Mouse (Mus musculus): Measurements from ENCODE around the gene Adam1b. TPM values are rescaled to one million over a fixed set of nuclear protein-coding genes. Genes with fewer than 3 reads are reported as not detected.
A peak's percentile ranks its signal among the peaks of the same experiment; 100 is the strongest.

Gene Adam1b
- polyA plus RNA-seq, 1 experiment from 2014 or later, result 0.10 TPM

- H3K4me1 ChIP-seq (ENCODE audit: control insufficient read depth, insufficient read depth, low read length), result peaks cover 17% of the 10 kb centered on the region
- no peak overlapping the region for H3K4me3 ChIP-seq (replicated peaks; ENCODE audit: low read length)
- H3K27me3 ChIP-seq (ENCODE audit: control insufficient read depth, insufficient read depth, low read length), result no peaks in the 10 kb centered on the region
- H3K36me3 ChIP-seq (ENCODE audit: control insufficient read depth, insufficient read depth, low read length), result 0 out of 2 replicates have a peak, but pooled peaks cover under 1% of the 10 kb centered on the region
- ATAC-seq (ENCODE audit: insufficient read depth, low FRiP score), result no peak
- H3K9ac ChIP-seq (ENCODE audit: low read length), result peak overlapping the region; percentile 98
- no peaks in the 10 kb centered on the region for H3K9me3 ChIP-seq (replicated peaks; ENCODE audit: control insufficient read depth, low read length)
- peak overlapping the region; percentile 74 for H3K4me2 ChIP-seq (ENCODE audit: low read depth, low read length)
- 69% methylated on average over 13 of the region's 13 CpGs for WGBS
- peak overlapping the region; percentile 97 for H3K27ac ChIP-seq (ENCODE audit: low read length)
These were observed 49.3 kb downstream of the Adam1b start for GRCm38 (mm10) chr5:121453743-121454502.

GRCm38 (mm10) chr5:121452906-121453305 is 50.3 kb downstream of the Adam1b start:
- Histone ChIP-seq H3K27ac (ENCODE audit: low read length) (peak overlapping the region; percentile 97), H3K9me3 (replicated peaks; ENCODE audit: control insufficient read depth, low read length) (no peaks in the 10 kb centered on the region), H3K9ac (ENCODE audit: low read length) (peak overlapping the region; percentile 98), H3K36me3 (ENCODE audit: control insufficient read depth, insufficient read depth, low read length) (0 out of 2 replicates have a peak, but pooled peaks cover 7% of the 10 kb centered on the region), H3K4me1 (ENCODE audit: control insufficient read depth, insufficient read depth, low read length) (peaks cover 17% of the 10 kb centered on the region), H3K4me3 (replicated peaks; ENCODE audit: low read length) (peak overlapping the region; percentile 81), H3K27me3 (ENCODE audit: control insufficient read depth, insufficient read depth, low read length) (no peaks in the 10 kb centered on the region), H3K4me2 (ENCODE audit: low read depth, low read length) (peak overlapping the region; percentile 74)
- no peak for ATAC-seq (ENCODE audit: insufficient read depth, low FRiP score)
- WGBS, result 6% methylated on average over 9 of the region's 9 CpGs

GRCm38 (mm10) chr5:121452026-121452869 is 51.0 kb downstream of the Adam1b start, which contains the start of gene Erp29:
Gene Erp29, minus strand, starts transcription at chr5:121452506.
- H3K27ac ChIP-seq (ENCODE audit: low read length), result peak within 1 kb of the TSS; percentile 97
- no peaks in the 10 kb centered on the region for H3K27me3 ChIP-seq (ENCODE audit: control insufficient read depth, insufficient read depth, low read length)
- peak within 1 kb of the TSS; percentile 98 for H3K9ac ChIP-seq (ENCODE audit: low read length)
- H3K36me3 ChIP-seq (ENCODE audit: control insufficient read depth, insufficient read depth, low read length), result 0 out of 2 replicates have a peak, but pooled peaks cover 7% of the 10 kb centered on the region
- ATAC-seq (ENCODE audit: insufficient read depth, low FRiP score), result peak; percentile 95
- H3K9me3 ChIP-seq (replicated peaks; ENCODE audit: control insufficient read depth, low read length), result no peaks in the 10 kb centered on the region
- WGBS, result under 1% methylated on average over 95 of the region's 97 CpGs
- H3K4me2 ChIP-seq (ENCODE audit: low read depth, low read length), result peak within 1 kb of the TSS; percentile 94
- H3K4me1 ChIP-seq (ENCODE audit: control insufficient read depth, insufficient read depth, low read length), result peaks cover 17% of the 10 kb centered on the region
- peak within 1 kb of the TSS; percentile 81 for H3K4me3 ChIP-seq (replicated peaks; ENCODE audit: low read length)

- peak within 1 kb of the TSS; percentile 81 for H3K4me3 ChIP-seq (replicated peaks; ENCODE audit: low read length)
- no peaks in the 10 kb centered on the region for H3K27me3 ChIP-seq (ENCODE audit: control insufficient read depth, insufficient read depth, low read length)
- H3K9me3 ChIP-seq (replicated peaks; ENCODE audit: control insufficient read depth, low read length), result no peaks in the 10 kb centered on the region
- 0 out of 2 replicates have a peak, but pooled peaks cover 7% of the 10 kb centered on the region for H3K36me3 ChIP-seq (ENCODE audit: control insufficient read depth, insufficient read depth, low read length)
- peaks cover 17% of the 10 kb centered on the region for H3K4me1 ChIP-seq (ENCODE audit: control insufficient read depth, insufficient read depth, low read length)
- under 1% methylated on average over 17 of the region's 17 CpGs for WGBS
- H3K9ac ChIP-seq (ENCODE audit: low read length), result peak within 1 kb of the TSS; percentile 98
- H3K4me2 ChIP-seq (ENCODE audit: low read depth, low read length), result peak within 1 kb of the TSS; percentile 94
- ATAC-seq (ENCODE audit: insufficient read depth, low FRiP score), result no peak
- peak within 1 kb of the TSS; percentile 97 for H3K27ac ChIP-seq (ENCODE audit: low read length)
These were observed 51.6 kb downstream of the Adam1b start, which contains the start of gene Tmem116 for GRCm38 (mm10) chr5:121451644-121452025. Gene Tmem116, plus strand, starts transcription at chr5:121451893.

- no peak for ATAC-seq (ENCODE audit: insufficient read depth, low FRiP score)
- Histone ChIP-seq H3K9me3 (replicated peaks; ENCODE audit: control insufficient read depth, low read length) (no peaks in the 10 kb centered on the region), H3K36me3 (ENCODE audit: control insufficient read depth, insufficient read depth, low read length) (peaks cover 7% of the 10 kb centered on the region; the same call in 1 of the 2 replicates), H3K27me3 (ENCODE audit: control insufficient read depth, insufficient read depth, low read length) (no peaks in the 10 kb centered on the region), H3K4me3 (replicated peaks; ENCODE audit: low read length) (peak overlapping the region; percentile 81), H3K27ac (ENCODE audit: low read length) (peak overlapping the region; percentile 96), H3K9ac (ENCODE audit: low read length) (peak overlapping the region; percentile 87), H3K4me2 (ENCODE audit: low read depth, low read length) (peak overlapping the region; percentile 94), H3K4me1 (ENCODE audit: control insufficient read depth, insufficient read depth, low read length) (peaks cover 17% of the 10 kb centered on the region)
- 11% methylated on average over 8 of the region's 8 CpGs for WGBS
These were observed 52.0 kb downstream of the Adam1b start for GRCm38 (mm10) chr5:121451203-121451602.

GRCm38 (mm10) chr5:121450476-121450875 is 52.8 kb downstream of the Adam1b start:
- no peak overlapping the region for H3K4me3 ChIP-seq (replicated peaks; ENCODE audit: low read length)
- 68% methylated on average over 9 of the region's 9 CpGs for WGBS

More at GRCm38 (mm10) chr5:121450476-121450875, 52.8 kb downstream of the Adam1b start:
- Histone ChIP-seq H3K9ac (ENCODE audit: low read length) (no peak overlapping the region), H3K4me2 (ENCODE audit: low read depth, low read length) (peak overlapping the region; percentile 94; the same call in 1 of the 2 replicates), H3K9me3 (replicated peaks; ENCODE audit: control insufficient read depth, low read length) (no peaks in the 10 kb centered on the region), H3K36me3 (ENCODE audit: control insufficient read depth, insufficient read depth, low read length) (peaks cover 12% of the 10 kb centered on the region; the same call in 1 of the 2 replicates), H3K4me1 (ENCODE audit: control insufficient read depth, insufficient read depth, low read length) (peaks cover 17% of the 10 kb centered on the region), H3K27me3 (ENCODE audit: control insufficient read depth, insufficient read depth, low read length) (no peaks in the 10 kb centered on the region), H3K27ac (ENCODE audit: low read length) (no peak overlapping the region)
- ATAC-seq (ENCODE audit: insufficient read depth, low FRiP score), result no peak

Other genes with a start within 250 kb of the Adam1b start
- gene Trafd1, start 117.8 kb downstream of the Adam1b start, polyA plus RNA-seq (2015; fragmentation: Nextera tagmentation; extraction: Ambion mirVana), result 74.7 and 77.1 TPM in 2 replicates
- gene Naa25, start 105.5 kb downstream of the Adam1b start, polyA plus RNA-seq (2015; fragmentation: Nextera tagmentation; extraction: Ambion mirVana), result 43.4 and 45.8 TPM in 2 replicates
- 3.5 and 4.5 TPM in 2 replicates for gene Tmem116, start 51.5 kb downstream of the Adam1b start, polyA plus RNA-seq (2015; fragmentation: Nextera tagmentation; extraction: Ambion mirVana)
- gene Erp29, start 50.9 kb downstream of the Adam1b start, polyA plus RNA-seq (2015; fragmentation: Nextera tagmentation; extraction: Ambion mirVana), result 185 and 207 TPM in 2 replicates
- gene Adam1a, start 42.0 kb upstream of the Adam1b start, polyA plus RNA-seq (2015; fragmentation: Nextera tagmentation; extraction: Ambion mirVana), result 0.81 and 1.3 TPM in 2 replicates
- 0.54 TPM in 1 of 2 replicates, not detected in the other for gene Gm42878, start 42.0 kb upstream of the Adam1b start, polyA plus RNA-seq (2015; fragmentation: Nextera tagmentation; extraction: Ambion mirVana)
- gene Mapkapk5, start 42.5 kb upstream of the Adam1b start, polyA plus RNA-seq (2015; fragmentation: Nextera tagmentation; extraction: Ambion mirVana), result 44.3 and 45.7 TPM in 2 replicates
- gene Aldh2, start 90.4 kb upstream of the Adam1b start, polyA plus RNA-seq (2015; fragmentation: Nextera tagmentation; extraction: Ambion mirVana), result 224 and 249 TPM in 2 replicates
- 2.6 and 2.8 TPM in 2 replicates for gene Acad12, start 115.5 kb upstream of the Adam1b start, polyA plus RNA-seq (2015; fragmentation: Nextera tagmentation; extraction: Ambion mirVana)
- 3.5 and 5.6 TPM in 2 replicates for gene Acad10, start 157.1 kb upstream of the Adam1b start, polyA plus RNA-seq (2015; fragmentation: Nextera tagmentation; extraction: Ambion mirVana)
- gene Brap, start 157.1 kb upstream of the Adam1b start, polyA plus RNA-seq (2015; fragmentation: Nextera tagmentation; extraction: Ambion mirVana), result 29.5 and 34.5 TPM in 2 replicates
- gene Atxn2, start 207.9 kb upstream of the Adam1b start, polyA plus RNA-seq (2015; fragmentation: Nextera tagmentation; extraction: Ambion mirVana), result 33.1 and 36.6 TPM in 2 replicates